Mouse (Mus musculus): ENCODE data around the gene Wdr70. TPM values are rescaled to one million over a fixed set of nuclear protein-coding genes. Genes with fewer than 3 reads are reported as not detected.

Wdr70 gene
- polyA plus RNA-seq, 1 experiment from 2014 or later: 19.9 TPM

DNA sequence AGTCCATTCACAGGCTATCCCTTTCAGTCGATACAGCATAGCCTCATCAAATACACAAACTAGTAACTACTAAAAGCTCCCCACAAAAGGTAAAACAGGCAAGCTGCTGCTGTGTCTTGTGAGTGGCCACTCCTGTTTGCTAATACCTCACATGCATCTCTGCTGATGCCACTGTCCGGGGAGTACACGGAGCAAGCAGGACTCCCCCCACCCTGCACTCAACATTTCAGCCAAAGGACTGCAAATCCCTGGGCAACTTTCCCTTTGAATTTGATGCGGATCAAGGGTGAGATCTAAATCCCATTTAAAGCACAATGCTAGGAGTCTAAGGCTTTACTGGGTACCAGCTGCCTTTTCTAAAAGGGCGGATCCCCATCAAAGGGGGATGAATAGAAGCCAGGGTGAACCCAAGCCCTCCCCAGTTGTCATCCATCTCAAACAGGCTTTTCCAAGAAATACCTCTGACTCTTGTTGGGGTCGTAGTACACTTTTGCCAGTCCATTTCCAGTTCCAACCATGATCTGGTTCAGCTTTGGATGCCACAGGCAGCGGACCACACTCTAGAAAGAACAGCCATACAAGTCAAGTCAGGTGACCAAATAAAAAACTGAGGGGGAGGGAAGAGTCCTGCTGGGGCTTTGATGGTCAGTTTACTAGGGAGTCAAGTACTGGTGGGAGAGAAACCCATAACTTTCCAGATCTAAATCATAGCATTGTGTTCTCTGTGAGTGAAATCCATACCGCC lies 210.2 kb downstream of the Wdr70 start:
- H3K27me3 ChIP-seq: no peaks in the 10 kb centered on the region
- H3K27ac ChIP-seq (replicated peaks): no peak overlapping the region
- no peak overlapping the region for H3K4me3 ChIP-seq (replicated peaks)
- no peaks in the 10 kb centered on the region for H3K9me3 ChIP-seq (replicated peaks)
- no peaks in the 10 kb centered on the region; the same call in 1 of the 2 replicates for H3K4me1 ChIP-seq (replicated peaks)
- H3K9ac ChIP-seq: no peak overlapping the region
- no peak overlapping the region for H3K4me2 ChIP-seq
- no peak for ATAC-seq (ENCODE audit: insufficient read depth)
- no peaks in the 10 kb centered on the region for H3K36me3 ChIP-seq (replicated peaks)
- WGBS (ENCODE audit: insufficient replicate concordance): 77% methylated on average over 8 of the region's 8 CpGs

GRCm38 (mm10) chr15:7886591-7886990 lies 212.4 kb downstream of the Wdr70 start:
- H3K4me2 ChIP-seq: no peak overlapping the region
- WGBS (ENCODE audit: insufficient replicate concordance): 68% methylated on average over 8 of the region's 8 CpGs
- no peak for ATAC-seq (ENCODE audit: insufficient read depth)
- no peaks in the 10 kb centered on the region for H3K9me3 ChIP-seq (replicated peaks)
- H3K9ac ChIP-seq: no peak overlapping the region
- no peak overlapping the region for H3K4me3 ChIP-seq (replicated peaks)
- H3K27ac ChIP-seq (replicated peaks): no peak overlapping the region
- H3K36me3 ChIP-seq (replicated peaks): no peaks in the 10 kb centered on the region
- no peaks in the 10 kb centered on the region; the same call in 1 of the 2 replicates for H3K4me1 ChIP-seq (replicated peaks)
- no peaks in the 10 kb centered on the region for H3K27me3 ChIP-seq

DNA sequence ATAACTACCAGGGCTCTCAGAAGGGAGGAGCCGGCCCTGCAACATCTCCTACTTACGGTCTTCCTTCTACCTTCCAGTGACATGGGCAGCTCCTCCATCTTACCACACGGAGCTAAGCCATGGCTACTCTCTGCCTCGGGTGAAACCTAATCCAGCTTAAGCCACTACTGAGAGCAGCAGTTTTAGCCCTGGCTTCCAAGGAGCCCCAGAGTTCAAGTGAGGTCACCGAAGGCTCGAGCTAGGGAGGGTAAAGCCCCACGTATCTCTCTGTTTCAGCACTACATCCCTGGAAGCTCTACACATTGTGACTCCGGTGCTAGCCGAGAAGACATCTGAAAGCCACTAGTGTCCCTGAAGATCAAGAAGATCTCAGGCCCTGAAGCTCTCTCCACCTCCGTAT lies 213.9 kb downstream of the Wdr70 start:
- Histone ChIP-seq H3K27me3 (no peaks in the 10 kb centered on the region), H3K4me1 (replicated peaks) (no peaks in the 10 kb centered on the region), H3K4me3 (replicated peaks) (no peak overlapping the region), H3K9ac (no peak overlapping the region), H3K9me3 (replicated peaks) (no peaks in the 10 kb centered on the region), H3K36me3 (replicated peaks) (no peaks in the 10 kb centered on the region), H3K4me2 (no peak overlapping the region), H3K27ac (replicated peaks) (no peak overlapping the region)
- no peak for ATAC-seq (ENCODE audit: insufficient read depth)
- 70% methylated on average over 10 of the region's 10 CpGs for WGBS (ENCODE audit: insufficient replicate concordance)

DNA sequence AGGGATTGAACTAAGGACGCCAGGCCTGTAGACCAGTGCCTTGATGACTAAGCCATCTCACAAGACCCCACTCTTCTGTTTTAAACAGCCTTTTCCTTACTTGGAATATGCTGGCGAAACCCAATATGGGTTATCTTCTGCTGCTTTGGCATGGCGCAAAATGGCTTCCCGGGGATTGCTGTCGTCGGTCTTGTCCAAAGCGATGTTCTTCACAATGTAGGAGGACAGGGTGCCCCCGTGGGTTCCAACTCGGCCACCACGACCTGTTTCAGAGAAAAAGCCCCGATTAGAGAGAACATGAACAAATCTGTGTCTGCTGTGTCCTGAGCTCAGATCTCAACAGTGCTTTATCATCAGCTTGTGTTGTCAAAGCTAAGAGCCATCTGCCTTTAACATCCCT lies 214.8 kb downstream of the Wdr70 start:
- Histone ChIP-seq H3K4me3 (replicated peaks) (no peak overlapping the region), H3K27ac (replicated peaks) (no peak overlapping the region), H3K27me3 (no peaks in the 10 kb centered on the region), H3K9ac (no peak overlapping the region), H3K4me2 (no peak overlapping the region), H3K36me3 (replicated peaks) (no peaks in the 10 kb centered on the region), H3K9me3 (replicated peaks) (no peaks in the 10 kb centered on the region), H3K4me1 (replicated peaks) (no peaks in the 10 kb centered on the region)
- WGBS (ENCODE audit: insufficient replicate concordance): 81% methylated on average over 11 of the region's 11 CpGs
- ATAC-seq (ENCODE audit: insufficient read depth): no peak

- Histone ChIP-seq H3K27me3 (no peaks in the 10 kb centered on the region), H3K27ac (replicated peaks) (no peak overlapping the region), H3K4me3 (replicated peaks) (no peak overlapping the region), H3K36me3 (replicated peaks) (no peaks in the 10 kb centered on the region), H3K9ac (no peak overlapping the region), H3K4me2 (no peak overlapping the region), H3K4me1 (replicated peaks) (no peaks in the 10 kb centered on the region), H3K9me3 (replicated peaks) (no peaks in the 10 kb centered on the region)
- WGBS (ENCODE audit: insufficient replicate concordance): 82% methylated on average over 7 of the region's 7 CpGs
- no peak for ATAC-seq (ENCODE audit: insufficient read depth)
Measured at GRCm38 (mm10) chr15:7879956-7880355, 219.1 kb downstream of the Wdr70 start.

- H3K4me3 ChIP-seq (replicated peaks): no peak overlapping the region
- H3K4me1 ChIP-seq (replicated peaks): no peaks in the 10 kb centered on the region
- H3K9ac ChIP-seq: no peak overlapping the region
- 77% methylated on average over 10 of the region's 10 CpGs for WGBS (ENCODE audit: insufficient replicate concordance)
- H3K4me2 ChIP-seq: no peak overlapping the region
- ATAC-seq (ENCODE audit: insufficient read depth): no peak
- H3K9me3 ChIP-seq (replicated peaks): no peaks in the 10 kb centered on the region
- no peak overlapping the region for H3K27ac ChIP-seq (replicated peaks)
- no peaks in the 10 kb centered on the region for H3K27me3 ChIP-seq
- H3K36me3 ChIP-seq (replicated peaks): no peaks in the 10 kb centered on the region
Measured at GRCm38 (mm10) chr15:7878861-7879260, 220.1 kb downstream of the Wdr70 start.

DNA sequence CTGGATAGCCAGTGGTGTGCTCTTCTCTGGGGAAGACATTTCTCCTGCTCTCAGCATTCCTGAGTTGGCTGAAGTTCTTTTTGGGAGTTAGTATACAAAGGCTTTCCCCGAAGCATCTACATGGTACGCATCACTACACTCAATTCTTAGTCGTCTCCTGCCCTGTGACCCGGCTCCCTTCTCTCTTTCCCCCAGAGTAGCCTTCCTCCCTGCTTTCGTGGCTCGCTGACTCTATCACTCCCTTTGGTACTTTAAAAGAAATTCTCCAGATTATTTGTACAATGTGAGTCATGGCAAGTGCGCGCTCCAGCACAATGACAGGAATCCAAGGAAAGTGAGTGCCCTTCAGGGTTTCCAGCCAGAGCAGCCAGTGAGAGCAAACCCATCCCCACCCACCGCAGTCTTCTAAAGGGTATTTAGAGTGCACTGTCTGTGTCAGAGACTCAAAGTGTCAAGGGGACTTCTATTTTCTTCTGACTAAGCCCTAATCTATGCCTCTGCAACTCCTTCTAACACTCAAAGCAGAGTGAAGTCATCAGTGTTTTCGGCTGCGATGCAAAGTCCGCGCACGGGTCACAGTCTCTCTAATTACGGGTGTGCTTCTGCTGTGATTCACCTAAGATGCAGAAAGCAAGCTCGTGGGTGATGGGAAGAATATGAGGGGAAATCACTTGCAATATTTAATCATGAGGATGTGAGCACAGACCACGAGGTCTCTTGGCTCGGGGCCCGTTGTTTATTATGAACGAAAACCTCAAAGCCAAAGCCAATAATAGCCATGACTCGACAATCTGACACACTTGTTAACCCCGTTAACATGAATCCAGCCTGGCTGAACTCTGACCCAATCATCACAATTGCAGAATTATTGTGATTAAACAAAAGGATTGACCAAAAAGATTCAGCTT lies 221.2 kb downstream of the Wdr70 start:
- no peak for ATAC-seq (ENCODE audit: insufficient read depth)
- Histone ChIP-seq H3K4me3 (replicated peaks) (no peak overlapping the region), H3K9ac (no peak overlapping the region), H3K27me3 (no peaks in the 10 kb centered on the region), H3K27ac (replicated peaks) (no peak overlapping the region), H3K4me1 (replicated peaks) (no peaks in the 10 kb centered on the region), H3K36me3 (replicated peaks) (no peaks in the 10 kb centered on the region), H3K9me3 (replicated peaks) (no peaks in the 10 kb centered on the region), H3K4me2 (no peak overlapping the region)
- WGBS (ENCODE audit: insufficient replicate concordance): 72% methylated on average over 22 of the region's 22 CpGs

- no peak overlapping the region for H3K27ac ChIP-seq (replicated peaks)
Measured at GRCm38 (mm10) chr15:7875879-7876278, 223.1 kb downstream of the Wdr70 start.

DNA sequence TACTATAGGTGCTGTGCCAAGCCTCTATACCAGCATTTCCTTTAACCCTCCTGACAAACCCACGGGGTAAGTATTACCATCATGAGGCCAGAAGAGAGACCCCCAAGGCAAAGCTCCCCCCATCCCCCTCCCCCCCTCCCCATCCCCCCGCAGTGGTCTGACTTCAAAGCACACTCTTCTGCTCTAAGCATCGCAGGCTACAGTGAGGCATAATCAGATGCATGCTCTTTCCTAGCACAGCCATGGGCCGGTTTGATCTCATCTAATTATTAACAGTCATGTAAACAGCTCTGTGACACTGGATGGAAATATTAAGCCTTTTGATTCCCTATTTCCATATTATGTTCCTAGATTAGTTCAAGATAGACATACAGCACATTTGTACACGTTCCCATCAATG lies 226.5 kb downstream of the Wdr70 start:
- H3K4me2 ChIP-seq: no peak overlapping the region
- no peak overlapping the region for H3K9ac ChIP-seq
- H3K4me3 ChIP-seq (replicated peaks): no peak overlapping the region
- no peaks in the 10 kb centered on the region for H3K9me3 ChIP-seq (replicated peaks)
- H3K27me3 ChIP-seq: no peaks in the 10 kb centered on the region
- ATAC-seq (ENCODE audit: insufficient read depth): no peak
- no peaks in the 10 kb centered on the region for H3K36me3 ChIP-seq (replicated peaks)
- 64% methylated on average over 5 of the region's 5 CpGs for WGBS (ENCODE audit: insufficient replicate concordance)
- H3K4me1 ChIP-seq (replicated peaks): no peaks in the 10 kb centered on the region
- H3K27ac ChIP-seq (replicated peaks): no peak overlapping the region

More at GRCm38 (mm10) chr15:7875879-7876278, 223.1 kb downstream of the Wdr70 start:
- Histone ChIP-seq H3K27me3 (no peaks in the 10 kb centered on the region), H3K4me3 (replicated peaks) (no peak overlapping the region), H3K4me2 (no peak overlapping the region), H3K9me3 (replicated peaks) (no peaks in the 10 kb centered on the region), H3K4me1 (replicated peaks) (no peaks in the 10 kb centered on the region), H3K9ac (no peak overlapping the region), H3K36me3 (replicated peaks) (no peaks in the 10 kb centered on the region)
- WGBS (ENCODE audit: insufficient replicate concordance): 58% methylated on average over 6 of the region's 6 CpGs
- ATAC-seq (ENCODE audit: insufficient read depth): no peak

- Histone ChIP-seq H3K4me2 (no peak overlapping the region), H3K4me1 (replicated peaks) (no peaks in the 10 kb centered on the region), H3K27ac (replicated peaks) (no peak overlapping the region), H3K27me3 (no peaks in the 10 kb centered on the region), H3K9ac (no peak overlapping the region), H3K4me3 (replicated peaks) (no peak overlapping the region), H3K36me3 (replicated peaks) (no peaks in the 10 kb centered on the region), H3K9me3 (replicated peaks) (no peaks in the 10 kb centered on the region)
- ATAC-seq (ENCODE audit: insufficient read depth): no peak
- WGBS (ENCODE audit: insufficient replicate concordance): 63% methylated on average over 3 of the region's 3 CpGs
Measured at GRCm38 (mm10) chr15:7865305-7865704, 233.7 kb downstream of the Wdr70 start.

DNA sequence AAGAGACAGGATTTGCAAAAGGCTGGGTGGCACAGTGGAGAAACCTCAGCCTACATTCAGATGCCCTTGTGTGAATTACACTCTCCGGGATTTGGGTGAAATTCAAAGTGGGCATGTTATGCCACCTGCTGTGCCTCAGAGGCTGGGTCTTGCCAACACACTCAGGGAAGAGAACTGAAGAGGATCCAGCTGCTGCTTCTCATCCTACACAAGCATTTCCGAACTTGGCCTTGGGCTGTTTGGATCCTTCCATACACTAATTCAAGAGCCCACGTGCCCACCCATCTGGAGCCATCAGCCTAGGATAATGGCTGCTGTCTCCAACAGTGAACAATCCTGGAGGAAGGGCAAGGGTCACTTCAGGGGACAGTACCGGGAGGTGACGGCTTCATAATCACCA lies 235.7 kb downstream of the Wdr70 start:
- no peak for ATAC-seq (ENCODE audit: insufficient read depth)
- no peaks in the 10 kb centered on the region for H3K4me1 ChIP-seq (replicated peaks)
- no peak overlapping the region for H3K9ac ChIP-seq
- no peak overlapping the region for H3K4me2 ChIP-seq
- WGBS (ENCODE audit: insufficient replicate concordance): 64% methylated on average over 5 of the region's 5 CpGs
- no peak overlapping the region for H3K4me3 ChIP-seq (replicated peaks)
- no peaks in the 10 kb centered on the region for H3K27me3 ChIP-seq
- no peaks in the 10 kb centered on the region for H3K36me3 ChIP-seq (replicated peaks)
- no peak overlapping the region for H3K27ac ChIP-seq (replicated peaks)
- H3K9me3 ChIP-seq (replicated peaks): no peaks in the 10 kb centered on the region
